Mouse (Mus musculus): ENCODE measurements around the gene S1pr2. TPM values are rescaled to one million over a fixed set of nuclear protein-coding genes. Genes with fewer than 3 reads are reported as not detected.

S1pr2 gene
- polyA plus RNA-seq, 1 experiment from 2014 or later = 11.0 TPM

GRCm38 (mm10) chr9:20993165-20993898, 16.8 kb upstream of the S1pr2 start:
- no peaks in the 10 kb centered on the region for H3K36me3 ChIP-seq
- no peak overlapping the region for H3K9ac ChIP-seq
- H3K4me1 ChIP-seq (replicated peaks) = peaks cover 4% of the 10 kb centered on the region; the same call in 1 of the 2 replicates
- WGBS = 64% methylated on average over 5 of the region's 5 CpGs
- no peaks in the 10 kb centered on the region for H3K9me3 ChIP-seq
- ATAC-seq (ENCODE audit: low FRiP score) = no peak
- H3K27me3 ChIP-seq = peaks cover 8% of the 10 kb centered on the region; the same call in 1 of the 2 replicates
- H3K4me2 ChIP-seq = no peak overlapping the region
- H3K4me3 ChIP-seq = no peak overlapping the region
- H3K27ac ChIP-seq = no peak overlapping the region

- Histone ChIP-seq H3K27ac (no peak overlapping the region), H3K4me3 (no peak overlapping the region), H3K27me3 (peaks cover 8% of the 10 kb centered on the region; the same call in 1 of the 2 replicates), H3K9ac (no peak overlapping the region), H3K36me3 (no peaks in the 10 kb centered on the region), H3K9me3 (no peaks in the 10 kb centered on the region), H3K4me2 (no peak overlapping the region), H3K4me1 (replicated peaks) (peaks cover 4% of the 10 kb centered on the region; the same call in 1 of the 2 replicates)
- ATAC-seq (ENCODE audit: low FRiP score) = no peak
- WGBS = 85% methylated on average over 4 of the region's 4 CpGs
Observed at GRCm38 (mm10) chr9:20991587-20991986, 15.0 kb upstream of the S1pr2 start.

- Histone ChIP-seq H3K27me3 (peaks cover 8% of the 10 kb centered on the region; the same call in 1 of the 2 replicates), H3K27ac (no peak overlapping the region), H3K4me2 (peak overlapping the region; percentile 31; the same call in 1 of the 2 replicates), H3K4me3 (no peak overlapping the region), H3K9ac (peak overlapping the region; percentile 43; the same call in 1 of the 2 replicates), H3K36me3 (no peaks in the 10 kb centered on the region), H3K9me3 (no peaks in the 10 kb centered on the region), H3K4me1 (replicated peaks) (peaks cover 4% of the 10 kb centered on the region; the same call in 1 of the 2 replicates)
- no peak for ATAC-seq (ENCODE audit: low FRiP score)
- WGBS = 6% methylated on average over 10 of the region's 10 CpGs
Observed at GRCm38 (mm10) chr9:20990861-20991260, 14.3 kb upstream of the S1pr2 start.

GRCm38 (mm10) chr9:20987953-20988352, 11.4 kb upstream of the S1pr2 start:
- Histone ChIP-seq H3K4me1 (replicated peaks) (peaks cover 4% of the 10 kb centered on the region; the same call in 1 of the 2 replicates), H3K4me2 (no peak overlapping the region), H3K9me3 (no peaks in the 10 kb centered on the region), H3K27ac (no peak overlapping the region), H3K36me3 (no peaks in the 10 kb centered on the region), H3K4me3 (no peak overlapping the region), H3K9ac (no peak overlapping the region), H3K27me3 (peaks cover 8% of the 10 kb centered on the region; the same call in 1 of the 2 replicates)
- WGBS = 22% methylated on average over 7 of the region's 7 CpGs
- ATAC-seq (ENCODE audit: low FRiP score) = no peak

GRCm38 (mm10) chr9:20986952-20987686, 10.5 kb upstream of the S1pr2 start:
- H3K27me3 ChIP-seq = peaks cover 8% of the 10 kb centered on the region; the same call in 1 of the 2 replicates
- H3K9ac ChIP-seq = no peak overlapping the region
- no peak for ATAC-seq (ENCODE audit: low FRiP score)
- H3K4me3 ChIP-seq = no peak overlapping the region
- no peaks in the 10 kb centered on the region for H3K36me3 ChIP-seq
- H3K4me1 ChIP-seq (replicated peaks) = peaks cover 4% of the 10 kb centered on the region; the same call in 1 of the 2 replicates
- 72% methylated on average over 15 of the region's 15 CpGs for WGBS
- no peak overlapping the region for H3K4me2 ChIP-seq
- H3K9me3 ChIP-seq = no peaks in the 10 kb centered on the region
- no peak overlapping the region for H3K27ac ChIP-seq

GRCm38 (mm10) chr9:20983169-20983568, 6.6 kb upstream of the S1pr2 start:
- H3K4me2 ChIP-seq = no peak overlapping the region
- no peak overlapping the region for H3K4me3 ChIP-seq
- H3K36me3 ChIP-seq = no peaks in the 10 kb centered on the region
- no peaks in the 10 kb centered on the region for H3K27me3 ChIP-seq
- H3K9me3 ChIP-seq = no peaks in the 10 kb centered on the region
- H3K4me1 ChIP-seq (replicated peaks) = no peaks in the 10 kb centered on the region
- H3K9ac ChIP-seq = no peak overlapping the region
- WGBS = 63% methylated on average over 5 of the region's 5 CpGs
- H3K27ac ChIP-seq = no peak overlapping the region
- ATAC-seq (ENCODE audit: low FRiP score) = no peak

- H3K36me3 ChIP-seq = no peaks in the 10 kb centered on the region
- no peak for ATAC-seq (ENCODE audit: low FRiP score)
- H3K9me3 ChIP-seq = no peaks in the 10 kb centered on the region
- no peaks in the 10 kb centered on the region for H3K27me3 ChIP-seq
- 84% methylated on average over 3 of the region's 3 CpGs for WGBS
- H3K27ac ChIP-seq = no peak overlapping the region
- H3K4me2 ChIP-seq = no peak overlapping the region
- no peak overlapping the region for H3K4me3 ChIP-seq
- no peaks in the 10 kb centered on the region for H3K4me1 ChIP-seq (replicated peaks)
- H3K9ac ChIP-seq = no peak overlapping the region
Observed at GRCm38 (mm10) chr9:20982171-20982570, 5.6 kb upstream of the S1pr2 start.

GRCm38 (mm10) chr9:20979769-20980168, 3.2 kb upstream of the S1pr2 start:
- Histone ChIP-seq H3K36me3 (no peaks in the 10 kb centered on the region), H3K9ac (no peak overlapping the region), H3K4me1 (replicated peaks) (peaks cover 17% of the 10 kb centered on the region), H3K27me3 (peaks cover 3% of the 10 kb centered on the region; the same call in 1 of the 2 replicates), H3K4me2 (no peak overlapping the region), H3K27ac (no peak overlapping the region), H3K4me3 (no peak overlapping the region), H3K9me3 (no peaks in the 10 kb centered on the region)
- 84% methylated on average over 7 of the region's 7 CpGs for WGBS
- ATAC-seq (ENCODE audit: low FRiP score) = no peak

- WGBS = 69% methylated on average over 5 of the region's 5 CpGs
- no peak overlapping the region for H3K4me3 ChIP-seq
- H3K9ac ChIP-seq = no peak overlapping the region
- H3K36me3 ChIP-seq = no peaks in the 10 kb centered on the region
- no peaks in the 10 kb centered on the region for H3K9me3 ChIP-seq
- H3K27me3 ChIP-seq = peaks cover 8% of the 10 kb centered on the region; the same call in 1 of the 2 replicates
- no peak overlapping the region for H3K27ac ChIP-seq
- no peak for ATAC-seq (ENCODE audit: low FRiP score)
- no peak overlapping the region for H3K4me2 ChIP-seq
- peaks cover 22% of the 10 kb centered on the region for H3K4me1 ChIP-seq (replicated peaks)
Observed at GRCm38 (mm10) chr9:20979181-20979580, 2.6 kb upstream of the S1pr2 start.

- ATAC-seq (ENCODE audit: low FRiP score) = no peak
- no peaks in the 10 kb centered on the region for H3K36me3 ChIP-seq
- peaks cover 8% of the 10 kb centered on the region; the same call in 1 of the 2 replicates for H3K27me3 ChIP-seq
- H3K9ac ChIP-seq = no peak overlapping the region
- H3K4me1 ChIP-seq (replicated peaks) = peaks cover 27% of the 10 kb centered on the region
- no peak overlapping the region for H3K4me3 ChIP-seq
- WGBS = 68% methylated on average over 10 of the region's 10 CpGs
- no peak overlapping the region for H3K27ac ChIP-seq
- no peak overlapping the region for H3K4me2 ChIP-seq
- H3K9me3 ChIP-seq = no peaks in the 10 kb centered on the region
Observed at GRCm38 (mm10) chr9:20978409-20979095, 2.0 kb upstream of the S1pr2 start.

GRCm38 (mm10) chr9:20976961-20977689, 544 bp upstream of the S1pr2 start:
- Histone ChIP-seq H3K36me3 (no peaks in the 10 kb centered on the region), H3K4me2 (peak overlapping the region; percentile 98), H3K27me3 (peaks cover 8% of the 10 kb centered on the region; the same call in 1 of the 2 replicates), H3K4me3 (peak overlapping the region; percentile 63), H3K27ac (no peak overlapping the region), H3K9me3 (no peaks in the 10 kb centered on the region), H3K9ac (peak overlapping the region; percentile 85), H3K4me1 (replicated peaks) (peaks cover 41% of the 10 kb centered on the region)
- ATAC-seq (ENCODE audit: low FRiP score) = peak; percentile 34; the same call in 1 of the 2 replicates
- WGBS = 4% methylated on average over 4 of the region's 4 CpGs
